Mouse (Mus musculus) neural tube, embryonic 12.5 days (tissue): Measurements from ENCODE around the gene Olfr582. TPM values are rescaled to one million over a fixed set of nuclear protein-coding genes. Genes with fewer than 3 reads are reported as not detected.

Experiments
- ATAC-seq: fragments of 200-750 bp; cut with Nextera tagmentation; 2 replicates; pipeline ENCODE4 v1.8.0; 2017; ENCODE audit warnings: low read depth, mild to moderate bottlenecking, moderate TSS enrichment, moderate library complexity; ENCODE audit not compliant: low FRiP score
- H3K27ac ChIP-seq: fragments of 300-500 bp; sonication (generic); 2 replicates; pipeline ENCODE4 v1.5.1; 2016
- H3K27me3 ChIP-seq: fragments of 300-500 bp; sonication (generic); replicated peaks from 2 replicates; pipeline ENCODE4 v1.6.1; 2016; ENCODE audit warnings: mild to moderate bottlenecking
- H3K36me3 ChIP-seq: fragments of 300-500 bp; sonication (generic); 2 replicates; pipeline ENCODE4 v1.6.1; 2016; ENCODE audit warnings: mild to moderate bottlenecking
- H3K4me1 ChIP-seq: fragments of 300-500 bp; sonication (generic); 2 replicates; pipeline ENCODE4 v1.6.1; 2016
- H3K4me2 ChIP-seq: fragments of 300-500 bp; sonication (generic); replicated peaks from 2 replicates; pipeline ENCODE4 v1.6.1; 2016; ENCODE audit warnings: mild to moderate bottlenecking
- H3K4me3 ChIP-seq: fragments of 300-500 bp; sonication (generic); 2 replicates; pipeline ENCODE4 v1.5.1; 2016
- H3K9ac ChIP-seq: fragments of 300-500 bp; sonication (generic); 2 replicates; pipeline ENCODE4 v1.6.1; 2016; ENCODE audit warnings: mild to moderate bottlenecking
- H3K9me3 ChIP-seq: fragments of 300-500 bp; sonication (generic); 2 replicates; pipeline ENCODE4 v1.6.1; 2016; ENCODE audit warnings: mild to moderate bottlenecking
- WGBS: fragments of 180-500 bp; shearing (Covaris S2); methylation state at CpG from one replicate; pipeline ENCODE4 v1.1.7; 2016; 5-methylcytosine and 5-hydroxymethylcytosine counted together
- polyA plus RNA-seq: library from polyadenylated mRNA; unstranded; fragments of >200 nt; fragmentation: Nextera tagmentation; extraction: Ambion mirVana; gene quantifications from 2 replicates; pipeline ENCODE4 v1.2.1, GENCODE M21; 2016

Olfr582 gene
- not detected in 2 replicates for polyA plus RNA-seq

DNA sequence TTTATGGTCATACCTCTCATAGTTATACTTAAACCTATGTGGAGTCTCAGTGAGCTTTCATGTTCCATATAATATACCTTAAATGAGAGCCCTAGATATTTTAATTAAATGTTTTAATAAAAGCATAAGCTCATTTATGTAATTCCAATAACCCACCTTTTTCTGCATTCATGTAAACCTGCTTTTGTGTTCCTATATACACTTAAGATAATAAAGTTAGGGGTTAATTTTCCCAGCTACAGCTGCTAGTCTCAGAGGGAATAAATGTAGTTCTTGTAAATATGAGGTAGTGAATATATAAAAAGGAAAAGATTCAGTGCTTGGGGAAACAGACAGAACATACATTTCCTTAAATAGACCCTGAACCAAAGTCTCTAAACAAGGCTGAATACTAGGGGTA lies at the start of gene Olfr582:
Gene Olfr582, plus strand, starts transcription at position 301 of the 400 bp plus-strand sequence.
- Histone ChIP-seq H3K4me2 (no peak within 1 kb of the TSS), H3K27ac (no peak within 1 kb of the TSS), H3K9ac (no peak within 1 kb of the TSS), H3K4me3 (no peak within 1 kb of the TSS), H3K4me1 (no peaks in the 10 kb centered on the region), H3K9me3 (no peaks in the 10 kb centered on the region), H3K36me3 (no peaks in the 10 kb centered on the region), H3K27me3 (no peaks in the 10 kb centered on the region)
- ATAC-seq = no peak

- 87% methylated on average over 3 of the region's 3 CpGs for WGBS
- Histone ChIP-seq H3K4me2 (no peak within 1 kb of the TSS), H3K4me1 (no peaks in the 10 kb centered on the region), H3K36me3 (no peaks in the 10 kb centered on the region), H3K27me3 (no peaks in the 10 kb centered on the region), H3K27ac (no peak within 1 kb of the TSS), H3K9ac (no peak within 1 kb of the TSS), H3K4me3 (no peak within 1 kb of the TSS), H3K9me3 (no peaks in the 10 kb centered on the region)
- no peak for ATAC-seq
Observed at GRCm38 (mm10) chr7:102989224-102989623, 48.6 kb upstream of the Olfr582 start, which contains the start of gene Olfr578. Olfr578 (minus strand) TSS chr7:102989324.

DNA sequence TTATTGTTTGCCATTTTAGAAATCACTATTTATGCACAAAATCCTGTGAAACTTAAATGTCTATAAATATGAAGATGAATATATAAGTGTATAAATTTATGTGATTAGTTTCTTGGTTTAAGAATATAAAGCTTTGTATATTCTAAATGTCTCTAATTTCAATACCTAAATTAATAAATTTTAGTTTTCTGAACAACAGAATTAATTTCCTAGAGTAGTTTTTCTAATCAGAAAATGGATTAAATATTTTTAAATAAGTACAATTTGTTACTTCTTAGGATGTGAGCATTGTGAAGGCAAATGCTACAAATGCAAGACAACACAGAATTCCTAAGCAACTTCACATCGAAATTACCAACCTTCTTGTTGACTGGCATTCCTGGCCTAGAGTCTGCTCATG lies 13.2 kb downstream of the Olfr582 start, which contains the start of gene Olfr583:
Gene Olfr583, plus strand, starts transcription at position 301 of the 400 bp plus-strand sequence.
- Histone ChIP-seq H3K4me2 (no peak within 1 kb of the TSS), H3K4me3 (no peak within 1 kb of the TSS), H3K9ac (no peak within 1 kb of the TSS), H3K9me3 (no peaks in the 10 kb centered on the region), H3K4me1 (no peaks in the 10 kb centered on the region), H3K27ac (no peak within 1 kb of the TSS), H3K27me3 (no peaks in the 10 kb centered on the region), H3K36me3 (no peaks in the 10 kb centered on the region)
- no peak for ATAC-seq
- 97% methylated on average over 1 of the region's 1 CpGs for WGBS

- 80% methylated on average over 1 of the region's 1 CpGs for WGBS
- Histone ChIP-seq H3K27ac (no peak within 1 kb of the TSS), H3K27me3 (no peaks in the 10 kb centered on the region), H3K9ac (no peak within 1 kb of the TSS), H3K4me1 (no peaks in the 10 kb centered on the region), H3K36me3 (no peaks in the 10 kb centered on the region), H3K9me3 (peaks cover 14% of the 10 kb centered on the region), H3K4me2 (no peak within 1 kb of the TSS), H3K4me3 (no peak within 1 kb of the TSS)
- no peak for ATAC-seq
Observed at GRCm38 (mm10) chr7:103081585-103081984, 43.8 kb downstream of the Olfr582 start, which contains the start of gene Olfr584. Olfr584 (plus strand) TSS chr7:103081885.

Other genes starting within 250 kb of the Olfr582 start
- not detected in 2 replicates for gene Olfr564, start 234.5 kb upstream of the Olfr582 start, polyA plus RNA-seq
- gene Olfr566, start 179.3 kb upstream of the Olfr582 start, polyA plus RNA-seq = not detected in 2 replicates
- gene Olfr568, start 160.9 kb upstream of the Olfr582 start, polyA plus RNA-seq = not detected in 2 replicates
- not detected in 2 replicates for gene Olfr569, start 147.1 kb upstream of the Olfr582 start, polyA plus RNA-seq
- not detected in 2 replicates for gene Olfr570, start 143.4 kb upstream of the Olfr582 start, polyA plus RNA-seq
- gene Olfr571, start 120.5 kb upstream of the Olfr582 start, polyA plus RNA-seq = not detected in 2 replicates
- gene Olfr572, start 113.6 kb upstream of the Olfr582 start, polyA plus RNA-seq = not detected in 2 replicates
- gene Olfr573-ps1, start 95.4 kb upstream of the Olfr582 start, polyA plus RNA-seq = not detected in 2 replicates
- gene Olfr574, start 89.6 kb upstream of the Olfr582 start, polyA plus RNA-seq = not detected in 2 replicates
- gene Olfr575, start 79.2 kb upstream of the Olfr582 start, polyA plus RNA-seq = not detected in 2 replicates
- gene Olfr576, start 75.4 kb upstream of the Olfr582 start, polyA plus RNA-seq = not detected in 2 replicates
- gene Olfr577, start 62.1 kb upstream of the Olfr582 start, polyA plus RNA-seq = not detected in 2 replicates
- gene Olfr578, start 48.7 kb upstream of the Olfr582 start, polyA plus RNA-seq = not detected in 2 replicates
- gene Olfr583, start 13.3 kb downstream of the Olfr582 start, polyA plus RNA-seq = not detected in 2 replicates
- not detected in 2 replicates for gene Olfr584, start 43.9 kb downstream of the Olfr582 start, polyA plus RNA-seq
- not detected in 2 replicates for gene Olfr585, start 59.7 kb downstream of the Olfr582 start, polyA plus RNA-seq
- gene Olfr586, start 87.6 kb downstream of the Olfr582 start, polyA plus RNA-seq = not detected in 2 replicates
- not detected in 2 replicates for gene Olfr588-ps1, start 102.9 kb downstream of the Olfr582 start, polyA plus RNA-seq
- not detected in 2 replicates for gene Olfr589, start 118.3 kb downstream of the Olfr582 start, polyA plus RNA-seq
- gene Olfr591, start 140.3 kb downstream of the Olfr582 start, polyA plus RNA-seq = not detected in 2 replicates
- not detected in 2 replicates for gene Olfr592, start 146.8 kb downstream of the Olfr582 start, polyA plus RNA-seq
- not detected in 2 replicates for gene Olfr593, start 173.8 kb downstream of the Olfr582 start, polyA plus RNA-seq
- not detected in 2 replicates for gene Olfr594, start 179.0 kb downstream of the Olfr582 start, polyA plus RNA-seq
- not detected in 2 replicates for gene Usp17ld, start 214.5 kb downstream of the Olfr582 start, polyA plus RNA-seq